Mouse (Mus musculus): ENCODE results near the gene Il17a.
A peak's percentile ranks its signal among the peaks of the same experiment; 100 is the strongest.
"Not testable (repeated sequence)": the region's sequence is repeated elsewhere in the genome, so short reads cannot be mapped to it uniquely, and the experiment has no call there.

The Il17a gene

DNA sequence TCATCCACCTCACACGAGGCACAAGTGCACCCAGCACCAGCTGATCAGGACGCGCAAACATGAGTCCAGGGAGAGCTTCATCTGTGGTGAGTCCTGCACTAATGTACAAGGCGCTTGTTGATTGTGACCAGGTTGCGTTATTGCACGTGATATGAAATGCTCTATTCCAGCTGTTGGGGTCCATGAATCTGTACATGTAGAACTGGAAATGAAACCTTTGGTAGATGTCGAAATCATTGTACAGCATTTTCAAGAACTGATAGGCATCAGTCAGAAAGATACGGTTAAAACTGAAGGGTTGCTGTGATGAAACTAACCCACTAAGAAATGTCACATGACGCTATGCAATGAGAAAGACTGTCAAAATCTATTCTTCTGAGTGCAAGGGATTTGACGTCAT is at the start of gene Il17a:
Il17a (plus strand) TSS at position 3 of the 400 bp plus-strand sequence.
- no peak for DNase-seq (ENCODE audit: low read depth, low spot score)

DNA sequence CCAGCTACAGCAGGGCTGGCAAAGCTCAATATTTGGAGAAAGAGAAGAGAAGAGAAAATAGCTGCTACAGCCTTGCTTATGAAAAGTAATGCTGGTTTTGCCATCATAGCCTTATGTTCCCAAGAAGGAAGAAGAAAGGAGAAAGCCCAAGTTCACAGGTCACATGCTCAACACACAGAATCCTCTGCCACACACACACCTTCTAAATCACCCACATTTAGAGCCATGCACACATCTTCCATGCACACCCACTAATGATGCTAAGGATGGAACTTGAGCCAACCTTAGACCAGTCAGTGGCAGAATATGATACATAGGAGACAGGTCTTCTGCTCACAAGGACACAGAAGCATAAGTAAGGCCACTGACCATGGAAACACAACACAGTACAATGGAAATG is 47.9 kb upstream of the Il17a start:
- DNase-seq (ENCODE audit: low read depth, low spot score), result no peak

GRCm38 (mm10) chr1:20683386-20683785 is 47.3 kb upstream of the Il17a start:
- no peak for DNase-seq (ENCODE audit: low read depth, low spot score)

DNA sequence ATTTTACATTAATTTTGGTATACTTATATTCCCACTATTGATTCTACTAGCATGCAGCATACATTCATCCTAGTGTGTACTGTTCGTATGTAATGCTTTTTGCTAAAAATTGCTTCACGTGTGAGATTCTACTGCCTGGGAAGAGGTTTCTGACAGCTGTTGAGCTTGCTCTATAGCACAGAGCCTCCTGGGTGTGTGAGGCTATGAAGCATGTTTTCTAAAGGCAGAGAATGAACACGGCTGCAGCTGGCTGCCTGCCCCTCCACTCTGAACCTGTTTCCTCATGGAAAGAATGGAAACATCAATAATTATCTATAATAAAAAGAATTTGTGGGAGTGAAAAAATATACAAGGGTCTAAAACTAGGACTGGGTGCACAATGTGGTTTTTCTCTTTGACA is 46.9 kb upstream of the Il17a start:
- DNase-seq (ENCODE audit: low read depth, low spot score), result no peak

- no peak for DNase-seq (ENCODE audit: low read depth, low spot score)
Measured at GRCm38 (mm10) chr1:20684403-20684802, 46.3 kb upstream of the Il17a start.

DNA sequence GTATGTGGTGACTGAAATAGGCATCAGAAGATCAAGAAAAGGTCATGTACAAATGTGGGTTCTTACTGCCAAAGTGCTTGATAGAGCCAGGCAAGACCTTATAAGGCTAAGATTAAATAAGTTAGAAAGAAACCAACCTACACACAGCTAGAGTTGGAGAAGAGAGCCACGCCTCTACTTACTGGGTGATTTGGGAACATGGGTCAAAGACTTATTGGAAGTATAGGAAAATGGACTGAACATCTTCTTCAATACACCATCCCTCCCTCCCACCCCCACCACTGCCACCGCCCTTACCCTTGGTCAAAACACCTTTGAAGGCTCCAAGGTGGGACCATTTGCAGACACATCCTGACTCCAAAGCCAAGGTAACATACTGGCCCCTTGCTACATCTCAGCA is 45.3 kb upstream of the Il17a start:
- DNase-seq (ENCODE audit: low read depth, low spot score), result no peak

GRCm38 (mm10) chr1:20685907-20686306 is 44.8 kb upstream of the Il17a start:
- DNase-seq (ENCODE audit: low read depth, low spot score), result no peak

GRCm38 (mm10) chr1:20691336-20691735 is 39.4 kb upstream of the Il17a start:
- DNase-seq (ENCODE audit: low read depth, low spot score), result no peak

GRCm38 (mm10) chr1:20693634-20694313 is 36.9 kb upstream of the Il17a start:
- no peak for DNase-seq (ENCODE audit: low read depth, low spot score)

GRCm38 (mm10) chr1:20700011-20700410 is 30.7 kb upstream of the Il17a start:
- DNase-seq (ENCODE audit: low read depth, low spot score), result peak; percentile 14

DNA sequence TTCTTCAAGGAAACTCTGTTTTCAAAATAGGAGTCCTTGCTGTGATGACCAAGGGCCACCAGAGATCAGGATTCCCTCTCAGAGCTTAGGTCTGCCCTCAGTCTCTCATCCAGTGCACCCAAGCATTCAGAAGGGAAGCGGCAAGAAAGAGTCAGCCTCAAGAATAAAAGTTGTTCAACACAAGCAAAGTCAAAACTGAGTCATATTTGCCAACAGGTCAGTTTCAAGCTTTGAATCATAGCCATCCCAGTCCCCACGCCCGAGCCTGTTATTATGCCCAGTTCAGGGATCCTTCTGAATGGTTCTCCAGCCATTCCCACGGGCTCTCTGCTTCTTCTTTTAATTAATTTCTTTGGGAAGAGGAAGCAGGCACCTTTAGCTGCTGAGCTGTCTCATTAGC is 5.9 kb downstream of the Il17a start:
- no peak for DNase-seq (ENCODE audit: low read depth, low spot score)

DNA sequence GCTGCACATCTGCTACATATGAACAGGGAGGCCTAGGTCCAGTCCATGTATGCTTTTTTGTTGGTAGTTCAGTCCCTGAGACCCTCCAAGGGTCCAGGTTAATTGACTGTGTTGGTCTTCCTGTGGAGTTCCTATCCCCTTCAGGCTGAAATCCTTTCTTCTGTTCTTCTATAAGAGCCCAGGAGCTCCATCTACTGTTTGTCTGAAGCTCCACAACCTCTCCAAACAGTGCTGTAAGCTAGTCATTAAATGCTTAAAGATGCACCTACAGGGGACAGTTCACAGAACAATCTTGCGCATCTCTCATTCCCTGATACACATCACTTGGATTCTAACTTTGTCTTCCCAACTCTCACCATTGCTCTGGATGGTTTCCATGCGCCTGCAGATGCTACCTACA is 7.8 kb downstream of the Il17a start:
- DNase-seq (ENCODE audit: low read depth, low spot score), result no peak

- DNase-seq (ENCODE audit: low read depth, low spot score), result peak; percentile 17
Measured at GRCm38 (mm10) chr1:20740496-20740998, 9.8 kb downstream of the Il17a start.

GRCm38 (mm10) chr1:20754439-20754838 is 23.7 kb downstream of the Il17a start:
- no peak for DNase-seq (ENCODE audit: low read depth, low spot score)

DNA sequence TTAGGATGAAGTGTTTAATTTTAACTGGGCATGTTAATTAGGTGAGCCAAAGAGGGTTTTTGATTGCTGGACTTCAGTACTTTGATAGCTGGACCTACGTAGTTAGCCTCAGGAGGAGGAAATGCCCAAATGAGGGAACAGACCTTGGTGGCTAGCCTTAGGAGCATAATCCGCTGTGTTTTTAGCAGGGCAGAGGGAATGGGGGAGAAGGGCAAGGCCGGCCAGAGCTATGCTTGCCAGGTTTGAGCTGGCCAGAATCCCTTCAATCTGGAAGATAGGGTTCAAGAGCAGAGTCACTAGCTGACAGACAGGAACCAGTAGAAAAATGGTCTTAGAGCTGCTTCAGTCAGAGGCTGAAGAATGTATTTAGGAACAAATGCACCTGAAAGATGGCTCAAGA is 26.9 kb downstream of the Il17a start:
- DNase-seq (ENCODE audit: low read depth, low spot score), result no peak

DNA sequence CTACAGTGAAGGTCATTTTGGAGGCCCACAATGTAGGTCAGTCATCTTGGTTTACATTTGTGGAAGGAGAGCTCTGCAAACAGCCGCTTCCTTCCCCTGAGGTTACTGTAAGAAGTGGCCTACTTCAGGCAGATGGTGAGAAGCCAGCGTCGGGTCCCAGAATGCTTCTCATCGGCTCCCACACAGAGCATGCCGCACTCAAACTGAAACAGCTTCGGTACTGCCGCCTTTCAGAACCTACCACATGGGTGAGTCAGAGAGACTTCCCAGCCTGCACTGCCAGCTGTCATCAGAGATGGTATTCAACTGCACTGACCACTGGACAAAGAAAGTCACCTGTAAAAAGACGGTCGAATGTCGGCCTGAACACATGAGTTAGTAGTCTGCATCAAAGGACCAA is 29.1 kb downstream of the Il17a start:
- DNase-seq (ENCODE audit: low read depth, low spot score), result peak; percentile 3

- no peak for DNase-seq (ENCODE audit: low read depth, low spot score)
Measured at GRCm38 (mm10) chr1:20760331-20760730, 29.6 kb downstream of the Il17a start.

DNA sequence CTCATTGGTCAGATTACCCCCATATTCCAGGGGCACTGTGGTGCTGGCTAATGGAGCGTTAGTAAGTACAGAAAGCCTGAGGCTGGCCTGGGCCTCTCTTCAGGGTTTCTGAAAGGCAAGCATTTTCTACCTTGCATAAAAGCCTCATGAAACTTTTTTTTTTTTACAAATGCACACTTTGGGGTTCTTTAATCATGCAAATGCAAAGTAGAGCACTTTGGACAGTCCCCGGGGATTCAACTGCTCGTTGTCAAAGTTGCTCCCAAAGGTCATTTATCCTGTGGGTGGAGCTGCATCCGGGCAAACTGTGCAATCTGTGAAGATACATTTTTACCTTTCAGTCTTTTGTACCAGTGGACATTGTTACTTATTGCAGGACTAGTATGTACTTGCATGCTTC is 30.7 kb downstream of the Il17a start:
- DNase-seq (ENCODE audit: low read depth, low spot score), result no peak

DNA sequence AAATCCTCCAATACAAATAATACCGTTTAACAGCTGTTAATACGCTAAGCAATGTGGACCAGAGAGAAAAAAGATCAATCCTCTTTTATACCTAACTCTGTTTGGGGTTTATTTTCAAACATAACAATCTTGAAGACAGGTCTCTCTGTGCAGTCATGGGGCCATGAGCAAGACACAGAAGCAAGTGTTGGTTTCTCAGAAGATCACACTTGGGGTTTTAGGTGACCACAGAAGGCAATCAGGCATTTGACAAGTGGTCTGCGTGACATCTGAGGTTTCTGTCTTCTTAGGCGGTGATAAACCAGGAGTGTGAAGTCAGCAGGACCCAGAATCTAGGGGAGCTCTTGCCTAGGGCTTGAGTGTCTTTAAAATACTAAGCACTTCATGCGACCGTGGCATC is 35.8 kb downstream of the Il17a start:
- DNase-seq (ENCODE audit: low read depth, low spot score), result no peak

DNA sequence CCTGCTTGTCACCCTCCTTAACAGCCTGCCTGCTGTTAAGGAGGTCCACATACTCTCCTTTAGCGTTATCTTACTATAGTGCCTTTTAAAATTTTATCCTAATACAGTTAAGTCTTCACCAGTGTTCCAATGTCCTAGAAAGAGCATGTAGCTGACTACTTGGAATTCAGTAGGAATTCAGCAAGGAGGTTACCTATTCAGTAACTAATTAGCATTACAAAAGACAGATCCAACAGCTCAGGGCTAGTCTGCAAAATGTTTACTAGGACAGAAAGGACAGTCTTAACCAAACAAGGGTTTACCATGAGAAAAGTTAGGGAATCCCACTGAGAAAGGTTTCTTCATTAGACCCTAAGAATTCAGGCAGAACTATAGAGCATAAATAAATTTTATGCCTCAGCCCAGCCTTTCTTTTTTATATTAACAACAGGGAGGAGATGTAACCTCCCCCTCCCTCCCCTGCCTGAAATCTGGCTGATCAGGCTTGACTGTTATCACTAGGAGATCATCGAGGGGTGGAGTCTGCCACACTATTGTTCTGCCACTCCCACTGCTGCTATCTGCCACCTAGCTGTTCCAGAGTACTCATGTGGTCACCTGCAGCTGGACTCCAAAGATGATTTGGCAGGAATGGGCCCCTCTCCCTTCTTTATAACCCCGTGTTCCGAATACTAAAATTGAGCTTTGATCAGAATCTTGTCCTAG is 43.5 kb downstream of the Il17a start:
- DNase-seq (ENCODE audit: low read depth, low spot score), result not testable (repeated sequence)

DNA sequence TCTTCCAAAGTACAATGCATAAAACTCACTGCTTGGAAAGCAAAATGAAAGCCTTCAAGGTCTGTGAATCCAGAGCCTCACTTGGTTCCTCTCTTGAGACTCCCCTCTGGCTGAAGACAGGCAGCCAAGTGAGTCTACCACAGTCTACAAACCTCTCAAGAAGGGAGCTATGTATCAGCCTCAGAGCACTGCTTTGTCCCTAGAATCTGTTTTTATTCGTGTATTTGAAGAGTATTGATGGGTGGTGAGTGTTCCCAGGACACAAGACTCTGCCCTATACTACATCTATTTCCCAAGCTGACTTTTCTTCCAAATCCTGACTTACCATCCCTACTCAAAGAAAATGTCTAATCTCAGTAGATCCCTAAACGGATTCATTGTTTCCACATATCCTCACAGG is 47.7 kb downstream of the Il17a start:
- DNase-seq (ENCODE audit: low read depth, low spot score), result no peak
